Mouse (Mus musculus) hindbrain, embryonic 14.5 days (tissue): ENCODE measurements at regions not wholly inside any gene's neighbourhood (a gene's known extent, or its start where the extent isn't known, plus 50 kb on each side); places are given as distances from the start of the nearest gene placed in this dataset.

Source experiments
- ATAC-seq: fragments of 200-750 bp; cut with Nextera tagmentation; 2 replicates; pipeline ENCODE4 v1.8.0; 2017; ENCODE audit warnings: moderate number of reproducible peaks, mild to moderate bottlenecking, moderate TSS enrichment, moderate library complexity; ENCODE audit not compliant: low FRiP score
- DNase-seq: peaks from one replicate; pipeline ENCODE4 v3.0.0-alpha.2; 2015; ENCODE audit warnings: low spot score
- H3K27ac ChIP-seq: fragments of 300-500 bp; sonication (generic); 2 replicates; pipeline ENCODE4 v1.5.1; 2014; ENCODE audit warnings: mild to moderate bottlenecking, moderate library complexity
- H3K27me3 ChIP-seq: fragments of 300-500 bp; sonication (generic); 2 replicates; pipeline ENCODE4 v1.6.1; 2014; ENCODE audit warnings: mild to moderate bottlenecking, low read length, mixed read lengths; ENCODE audit not compliant: control insufficient read depth, insufficient read depth
- H3K36me3 ChIP-seq: fragments of 300-500 bp; sonication (generic); replicated peaks from 2 replicates; pipeline ENCODE4 v1.6.1; 2014; ENCODE audit not compliant: control insufficient read depth, insufficient read depth
- H3K4me1 ChIP-seq: fragments of 300-500 bp; sonication (generic); replicated peaks from 2 replicates; pipeline ENCODE4 v1.6.1; 2014; ENCODE audit warnings: antibody characterized with exemption, low read length, mixed read lengths; ENCODE audit not compliant: control insufficient read depth, insufficient read depth
- H3K4me2 ChIP-seq: fragments of 300-500 bp; sonication (generic); replicated peaks from 2 replicates; pipeline ENCODE4 v1.6.1; 2014; ENCODE audit warnings: mild to moderate bottlenecking, moderate library complexity
- H3K4me3 ChIP-seq: fragments of 300-500 bp; sonication (generic); replicated peaks from 2 replicates; pipeline ENCODE4 v1.5.1; 2014; ENCODE audit warnings: mild to moderate bottlenecking, low read length
- H3K9ac ChIP-seq: fragments of 300-500 bp; sonication (generic); 2 replicates; pipeline ENCODE4 v1.6.1; 2014
- H3K9me3 ChIP-seq: fragments of 300-500 bp; sonication (generic); 2 replicates; pipeline ENCODE4 v1.6.1; 2016; ENCODE audit warnings: low read length; ENCODE audit not compliant: control insufficient read depth
- WGBS: fragments of 180-500 bp; shearing (Covaris S2); extraction: QIAGEN DNeasy Blood & Tissue Kit; methylation state at CpG from one replicate; pipeline ENCODE4 v1.1.7; 2014; 5-methylcytosine and 5-hydroxymethylcytosine counted together

DNA sequence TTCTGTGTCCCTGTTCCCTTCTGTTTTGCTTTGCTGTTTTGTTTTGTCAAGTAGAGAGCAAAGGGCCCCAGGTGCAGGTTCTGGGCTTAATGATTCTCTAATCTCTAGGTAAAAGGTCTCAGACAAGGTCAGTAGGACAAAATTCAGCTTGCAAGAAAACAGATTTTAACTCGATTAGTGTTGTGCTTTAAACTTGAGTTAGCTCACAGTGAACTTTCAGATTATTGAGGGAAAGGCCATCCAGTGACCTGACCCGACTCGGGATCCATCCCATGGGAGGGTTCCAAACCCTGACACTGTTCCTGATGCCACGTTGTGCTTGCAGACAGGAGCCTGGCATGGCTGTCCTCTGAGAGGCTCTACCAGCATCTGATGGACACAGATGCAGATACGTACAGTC is 83.8 kb upstream of the Acsl1 start:
- Histone ChIP-seq H3K4me1 (no peaks in the 10 kb centered on the region), H3K36me3 (no peaks in the 10 kb centered on the region), H3K4me2 (no peak overlapping the region), H3K9ac (no peak overlapping the region), H3K27me3 (no peaks in the 10 kb centered on the region), H3K27ac (no peak overlapping the region), H3K4me3 (no peak overlapping the region), H3K9me3 (no peaks in the 10 kb centered on the region)
- 87% methylated on average over 5 of the region's 5 CpGs for WGBS
- ATAC-seq (no peak), DNase-seq (no peak)

- WGBS = 88% methylated on average over 3 of the region's 3 CpGs
- H3K4me1 ChIP-seq = no peaks in the 10 kb centered on the region
These were observed 82.4 kb upstream of the Acsl1 start for GRCm38 (mm10) chr8:46388421-46388820.

GRCm38 (mm10) chr8:46390431-46390830 is 80.4 kb upstream of the Acsl1 start:
- no peak overlapping the region for H3K27ac ChIP-seq
- no peaks in the 10 kb centered on the region for H3K36me3 ChIP-seq
- H3K4me2 ChIP-seq = no peak overlapping the region
- ATAC-seq (no peak), DNase-seq (no peak)
- H3K9me3 ChIP-seq = no peaks in the 10 kb centered on the region
- no peaks in the 10 kb centered on the region for H3K27me3 ChIP-seq
- WGBS = 87% methylated on average over 6 of the region's 6 CpGs
- H3K9ac ChIP-seq = no peak overlapping the region
- no peaks in the 10 kb centered on the region for H3K4me1 ChIP-seq
- no peak overlapping the region for H3K4me3 ChIP-seq

More at GRCm38 (mm10) chr8:46388421-46388820, 82.4 kb upstream of the Acsl1 start:
- H3K27me3 ChIP-seq = no peaks in the 10 kb centered on the region
- DNase-seq (no peak), ATAC-seq (no peak)
- no peak overlapping the region for H3K27ac ChIP-seq
- H3K36me3 ChIP-seq = no peaks in the 10 kb centered on the region
- no peak overlapping the region for H3K9ac ChIP-seq
- no peak overlapping the region for H3K4me2 ChIP-seq
- H3K9me3 ChIP-seq = no peaks in the 10 kb centered on the region
- H3K4me3 ChIP-seq = no peak overlapping the region

DNA sequence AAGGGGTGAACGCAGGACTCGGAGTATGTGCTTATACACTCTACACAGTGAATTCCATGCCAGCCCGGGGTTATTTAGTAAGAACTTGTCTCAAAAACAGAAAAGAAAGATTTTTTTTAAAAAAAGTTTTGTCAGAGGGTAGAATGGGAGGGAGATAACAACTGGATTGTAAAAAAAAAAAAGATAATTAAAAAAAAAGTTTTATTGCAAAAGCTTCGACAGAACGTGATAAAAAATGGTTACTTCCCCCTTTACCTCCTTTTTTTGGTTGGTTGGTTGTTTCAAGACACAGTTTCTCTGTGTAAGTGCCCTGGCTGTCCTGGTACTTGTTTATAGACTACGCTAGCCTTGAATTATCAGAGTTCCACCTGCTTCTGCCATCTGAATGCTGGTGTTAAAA is 79.2 kb upstream of the Acsl1 start:
- DNase-seq (no peak), ATAC-seq (no peak)
- H3K27me3 ChIP-seq = no peaks in the 10 kb centered on the region
- no peaks in the 10 kb centered on the region for H3K9me3 ChIP-seq
- WGBS = 93% methylated on average over 6 of the region's 6 CpGs
- H3K4me3 ChIP-seq = no peak overlapping the region
- no peaks in the 10 kb centered on the region for H3K36me3 ChIP-seq
- H3K4me2 ChIP-seq = no peak overlapping the region
- H3K9ac ChIP-seq = no peak overlapping the region
- H3K27ac ChIP-seq = no peak overlapping the region
- no peaks in the 10 kb centered on the region for H3K4me1 ChIP-seq

GRCm38 (mm10) chr8:46393296-46393695 is 77.5 kb upstream of the Acsl1 start:
- no peaks in the 10 kb centered on the region for H3K4me1 ChIP-seq
- H3K36me3 ChIP-seq = no peaks in the 10 kb centered on the region
- H3K27me3 ChIP-seq = no peaks in the 10 kb centered on the region
- no peak overlapping the region for H3K4me2 ChIP-seq
- ATAC-seq (no peak), DNase-seq (no peak)
- no peak overlapping the region for H3K4me3 ChIP-seq
- no peak overlapping the region for H3K9ac ChIP-seq
- no peaks in the 10 kb centered on the region for H3K9me3 ChIP-seq
- WGBS = 92% methylated on average over 5 of the region's 5 CpGs
- H3K27ac ChIP-seq = no peak overlapping the region

DNA sequence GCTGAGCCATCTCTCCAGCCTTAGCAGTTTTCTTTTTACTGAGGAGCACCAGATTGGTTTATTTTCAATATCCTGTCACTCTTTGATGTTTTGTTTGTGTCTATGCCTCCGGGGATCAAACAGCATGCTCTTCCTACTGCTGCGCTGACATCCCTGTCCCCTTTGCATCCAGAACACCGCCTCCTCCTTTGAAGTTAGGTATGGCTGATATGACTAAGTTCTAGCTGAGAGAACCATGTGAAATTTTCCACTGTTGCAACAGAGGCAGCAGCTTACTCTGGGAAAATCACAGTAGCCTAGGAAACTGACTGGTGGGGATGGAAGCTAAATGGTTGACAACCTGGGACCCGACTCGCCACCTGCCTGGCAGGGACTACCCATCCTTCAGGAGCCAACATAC is 76.1 kb upstream of the Acsl1 start:
- WGBS = 89% methylated on average over 5 of the region's 5 CpGs

GRCm38 (mm10) chr8:46395348-46395747 is 75.5 kb upstream of the Acsl1 start:
- no peak overlapping the region for H3K4me2 ChIP-seq
- H3K27me3 ChIP-seq = no peaks in the 10 kb centered on the region
- no peak for DNase-seq
- no peaks in the 10 kb centered on the region for H3K9me3 ChIP-seq
- no peak overlapping the region for H3K27ac ChIP-seq
- no peaks in the 10 kb centered on the region for H3K36me3 ChIP-seq
- WGBS = 89% methylated on average over 1 of the region's 1 CpGs
- H3K9ac ChIP-seq = no peak overlapping the region
- no peak for ATAC-seq
- no peaks in the 10 kb centered on the region for H3K4me1 ChIP-seq
- no peak overlapping the region for H3K4me3 ChIP-seq

More for the DNA sequence above, 76.1 kb upstream of the Acsl1 start:
- DNase-seq (no peak), ATAC-seq (no peak)
- Histone ChIP-seq H3K4me2 (no peak overlapping the region), H3K36me3 (no peaks in the 10 kb centered on the region), H3K4me3 (no peak overlapping the region), H3K4me1 (no peaks in the 10 kb centered on the region), H3K9ac (no peak overlapping the region), H3K27ac (no peak overlapping the region), H3K9me3 (no peaks in the 10 kb centered on the region), H3K27me3 (no peaks in the 10 kb centered on the region)

- Histone ChIP-seq H3K9ac (no peak overlapping the region), H3K27me3 (no peaks in the 10 kb centered on the region), H3K4me1 (no peaks in the 10 kb centered on the region), H3K4me3 (no peak overlapping the region), H3K4me2 (no peak overlapping the region), H3K27ac (no peak overlapping the region), H3K36me3 (no peaks in the 10 kb centered on the region), H3K9me3 (no peaks in the 10 kb centered on the region)
- DNase-seq (no peak), ATAC-seq (no peak)
- WGBS = 80% methylated on average over 2 of the region's 2 CpGs
These were observed 73.8 kb upstream of the Acsl1 start for GRCm38 (mm10) chr8:46397081-46397480.

DNA sequence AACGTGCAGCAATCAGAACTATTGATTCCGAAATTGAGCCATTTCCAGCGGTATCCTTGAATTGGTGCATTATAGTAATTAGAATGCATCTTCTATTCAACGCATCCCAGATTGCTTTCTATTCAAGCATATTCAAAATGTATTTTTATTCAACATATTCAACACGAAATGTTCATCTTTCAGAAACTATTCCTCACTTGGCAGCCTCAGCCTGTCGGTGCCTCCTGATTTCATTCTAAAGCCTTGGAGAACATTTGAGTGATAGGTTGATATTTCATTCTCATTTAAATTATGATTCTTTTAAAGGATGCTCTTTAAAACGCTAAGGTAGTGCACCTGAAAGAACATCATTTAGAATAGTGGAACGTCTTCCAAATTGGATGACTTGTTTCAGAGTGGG is 73.1 kb upstream of the Acsl1 start:
- H3K4me3 ChIP-seq = no peak overlapping the region
- ATAC-seq (no peak), DNase-seq (no peak)
- H3K27me3 ChIP-seq = no peaks in the 10 kb centered on the region
- no peaks in the 10 kb centered on the region for H3K9me3 ChIP-seq
- H3K4me1 ChIP-seq = no peaks in the 10 kb centered on the region
- WGBS = 79% methylated on average over 8 of the region's 8 CpGs
- no peak overlapping the region for H3K4me2 ChIP-seq
- H3K9ac ChIP-seq = no peak overlapping the region
- no peak overlapping the region for H3K27ac ChIP-seq
- H3K36me3 ChIP-seq = no peaks in the 10 kb centered on the region

DNA sequence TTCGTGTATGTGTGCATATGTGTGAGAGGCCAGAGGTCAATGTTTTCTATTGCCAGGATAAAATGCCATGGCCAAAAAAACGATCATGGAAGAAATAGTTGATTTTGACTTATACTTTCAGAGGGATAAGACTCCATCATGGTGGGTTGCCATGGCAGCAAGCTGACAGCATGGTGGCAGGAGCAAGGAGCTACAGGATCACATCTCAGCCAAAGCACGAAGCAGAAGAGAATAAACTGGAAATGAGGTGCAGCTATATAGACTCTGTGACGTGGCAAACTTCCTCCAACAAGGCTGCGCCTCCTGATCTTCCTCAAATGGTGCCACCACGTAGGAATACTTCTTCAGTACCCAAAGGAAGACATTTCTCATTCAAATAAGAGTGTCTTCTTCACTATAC is 70.2 kb upstream of the Acsl1 start:
- no peak overlapping the region for H3K4me3 ChIP-seq
- no peak for ATAC-seq
- H3K27ac ChIP-seq = no peak overlapping the region
- no peak overlapping the region for H3K4me2 ChIP-seq
- no peak overlapping the region for H3K9ac ChIP-seq
- H3K27me3 ChIP-seq = no peaks in the 10 kb centered on the region
- no peaks in the 10 kb centered on the region for H3K36me3 ChIP-seq
- H3K9me3 ChIP-seq = no peaks in the 10 kb centered on the region
- WGBS = 81% methylated on average over 6 of the region's 6 CpGs
- H3K4me1 ChIP-seq = no peaks in the 10 kb centered on the region
- no peak for DNase-seq
